In the genomic region with DNA sequence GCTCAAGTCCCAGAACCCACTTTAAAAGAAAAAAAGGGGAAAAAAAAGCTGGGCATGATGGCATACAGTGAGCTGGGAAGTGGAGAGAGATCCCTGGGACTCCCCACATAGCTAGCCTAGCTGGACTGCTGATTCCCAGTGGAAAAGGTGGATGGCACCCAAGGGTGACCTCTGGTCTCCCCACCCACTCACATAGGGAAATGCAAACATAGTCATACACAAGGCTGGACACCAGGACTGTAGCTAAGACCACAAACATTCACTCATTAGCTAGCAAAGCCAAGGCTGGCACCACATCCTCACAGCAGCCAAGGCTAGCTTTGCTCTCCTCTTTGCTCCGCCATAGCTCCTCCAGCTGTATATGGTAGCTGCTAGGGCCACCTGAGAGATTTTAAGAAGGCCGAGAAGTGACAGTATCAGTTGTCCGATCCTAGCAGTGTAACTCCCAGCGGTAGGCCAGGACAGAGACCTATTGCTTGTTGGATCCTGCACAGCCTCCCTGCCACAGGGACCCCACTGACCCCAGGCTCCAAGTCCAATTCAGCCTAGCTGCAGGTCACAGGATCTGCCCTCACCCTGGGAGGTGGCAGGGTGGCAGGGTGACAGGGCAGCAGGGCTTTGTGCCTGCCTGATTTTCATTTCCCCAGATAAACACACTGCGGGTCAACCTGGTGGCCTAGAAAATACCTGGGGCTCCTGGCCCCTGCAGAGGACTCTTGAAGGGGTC, we compare ENCODE assay signal across 23 mouse cellular contexts.
DNase-seq lines count a peak whose midpoint lies in the region; ATAC-seq lines count a peak whose summit lies in the region.
"Had no signal": no experiment of that assay in that cellular context is flagged by ENCODE, and none has a peak within 500 bp of the region (broad histone marks: within the 10 kb centered on the region; RNA-seq: fewer than 3 reads in every experiment).

No protein-coding gene starts in this region.

- H3K9me3 ChIP-seq in midbrain, embryonic 11.5 days (ENCODE audit: control insufficient read depth, low read length): no peaks in the 10 kb centered on the region
- no peaks in the 10 kb centered on the region for H3K9me3 ChIP-seq in midbrain, embryonic 14.5 days (ENCODE audit: control insufficient read depth, low read length)
- no peaks in the 10 kb centered on the region for H3K9me3 ChIP-seq in liver, embryonic 11.5 days (ENCODE audit: control insufficient read depth, low read length)
- H3K9me3 ChIP-seq in liver, embryonic 15.5 days (replicated peaks): no peaks in the 10 kb centered on the region
- H3K9me3 ChIP-seq in hindbrain, embryonic 16.5 days (ENCODE audit: control insufficient read depth, low read length): no peaks in the 10 kb centered on the region
- H3K9me3 ChIP-seq: forebrain, embryonic 15.5 days; intestine, embryonic 15.5 days; midbrain, embryonic 10.5 days; neural tube, embryonic 12.5 days had no signal

- DNase-seq in midbrain, embryonic 11.5 days (ENCODE audit: low spot score, missing footprints): peak; percentile 64
- DNase-seq in midbrain, embryonic 14.5 days: no peak
- no peak for DNase-seq in liver, embryonic 11.5 days (ENCODE audit: low spot score)
- no peak for DNase-seq in gastrocnemius, adult 18-20 months (ENCODE audit: low spot score)
- DNase-seq: adrenal gland, adult 8-10 months; B cell, adult 2 months; cerebellum, adult 8-10 months; gastrocnemius, adult 2 months; heart, postnatal 14 days; lung, embryonic 14.5 days; right cerebral cortex, adult 18-20 months; spleen, adult 18-20 months had no signal

- ATAC-seq in midbrain, embryonic 11.5 days (ENCODE audit: low FRiP score): no peak
- no peak for ATAC-seq in midbrain, embryonic 14.5 days (ENCODE audit: low FRiP score, low TSS enrichment)
- peak; percentile 47; the same call in 1 of the 2 replicates for ATAC-seq in liver, embryonic 11.5 days (replicated peaks; ENCODE audit: low FRiP score)
- peak; percentile 83 for ATAC-seq in liver, embryonic 15.5 days (ENCODE audit: insufficient read depth)
- ATAC-seq in hindbrain, embryonic 16.5 days: no peak
- ATAC-seq: forebrain, embryonic 15.5 days; hindbrain, postnatal 0 days; intestine, embryonic 15.5 days had no signal

- no peaks in the 10 kb centered on the region for H3K36me3 ChIP-seq in midbrain, embryonic 11.5 days (ENCODE audit: control insufficient read depth, insufficient read depth, low read length)
- H3K36me3 ChIP-seq in midbrain, embryonic 14.5 days (ENCODE audit: control insufficient read depth, insufficient read depth, low read length): no peaks in the 10 kb centered on the region
- H3K36me3 ChIP-seq in liver, embryonic 11.5 days (ENCODE audit: control insufficient read depth, insufficient read depth, low read length): no peaks in the 10 kb centered on the region
- H3K36me3 ChIP-seq in liver, embryonic 15.5 days (replicated peaks): no peaks in the 10 kb centered on the region
- no peaks in the 10 kb centered on the region for H3K36me3 ChIP-seq in hindbrain, embryonic 16.5 days (ENCODE audit: control insufficient read depth, insufficient read depth, low read length)
- H3K36me3 ChIP-seq: forebrain, embryonic 15.5 days; G1E; intestine, embryonic 15.5 days; limb, embryonic 13.5 days; midbrain, embryonic 10.5 days; neural tube, embryonic 12.5 days had no signal

- no peak overlapping the region for H3K4me3 ChIP-seq in midbrain, embryonic 11.5 days (ENCODE audit: low read depth, low read length)
- no peak overlapping the region for H3K4me3 ChIP-seq in midbrain, embryonic 14.5 days (replicated peaks; ENCODE audit: low read depth, low read length)
- H3K4me3 ChIP-seq in liver, embryonic 11.5 days (ENCODE audit: low read depth, low read length): no peak overlapping the region
- no peak overlapping the region for H3K4me3 ChIP-seq in liver, embryonic 15.5 days (replicated peaks)
- H3K4me3 ChIP-seq in hindbrain, embryonic 16.5 days (ENCODE audit: low read length): no peak overlapping the region
- H3K4me3 ChIP-seq: forebrain, embryonic 15.5 days; gastrocnemius, adult 2 months; intestine, embryonic 15.5 days; limb, embryonic 13.5 days; midbrain, embryonic 10.5 days; myocyte; neural tube, embryonic 12.5 days had no signal

- 68% methylated on average over 5 of the region's 5 CpGs for WGBS in midbrain, embryonic 11.5 days
- 82% methylated on average over 5 of the region's 5 CpGs for WGBS in midbrain, embryonic 14.5 days
- WGBS in liver, embryonic 11.5 days: 87% methylated on average over 5 of the region's 5 CpGs
- 66% methylated on average over 5 of the region's 5 CpGs for WGBS in liver, embryonic 15.5 days (ENCODE audit: insufficient replicate concordance)
- WGBS in hindbrain, embryonic 16.5 days: 84% methylated on average over 5 of the region's 5 CpGs

- H3K27me3 ChIP-seq in midbrain, embryonic 11.5 days (ENCODE audit: control insufficient read depth, insufficient read depth, low read length): no peaks in the 10 kb centered on the region
- no peaks in the 10 kb centered on the region for H3K27me3 ChIP-seq in midbrain, embryonic 14.5 days (ENCODE audit: control insufficient read depth, insufficient read depth, low read length)
- no peaks in the 10 kb centered on the region for H3K27me3 ChIP-seq in liver, embryonic 11.5 days (replicated peaks; ENCODE audit: control insufficient read depth, insufficient read depth, low read length)
- H3K27me3 ChIP-seq in liver, embryonic 15.5 days: no peaks in the 10 kb centered on the region
- no peaks in the 10 kb centered on the region for H3K27me3 ChIP-seq in hindbrain, embryonic 16.5 days (replicated peaks; ENCODE audit: control insufficient read depth, insufficient read depth, low read length)
- H3K27me3 ChIP-seq: CH12.LX; forebrain, embryonic 15.5 days; intestine, embryonic 15.5 days; limb, embryonic 13.5 days; neural tube, embryonic 12.5 days had no signal

- no peak overlapping the region for H3K27ac ChIP-seq in midbrain, embryonic 11.5 days (ENCODE audit: low read depth, low read length)
- H3K27ac ChIP-seq in midbrain, embryonic 14.5 days (replicated peaks; ENCODE audit: low read depth, low read length): no peak overlapping the region
- no peak overlapping the region for H3K27ac ChIP-seq in liver, embryonic 11.5 days (ENCODE audit: low read depth, low read length)
- H3K27ac ChIP-seq in liver, embryonic 15.5 days (replicated peaks): peak overlapping the region; percentile 45
- H3K27ac ChIP-seq in hindbrain, embryonic 16.5 days (ENCODE audit: low read depth, low read length): no peak overlapping the region
- H3K27ac ChIP-seq: forebrain, embryonic 15.5 days; gastrocnemius, adult 2 months; hindbrain, postnatal 0 days; intestine, embryonic 15.5 days; limb, embryonic 13.5 days; midbrain, embryonic 10.5 days; neural tube, embryonic 12.5 days had no signal

- H3K9ac ChIP-seq in midbrain, embryonic 11.5 days (ENCODE audit: low read length): no peak overlapping the region
- H3K9ac ChIP-seq in midbrain, embryonic 14.5 days (replicated peaks; ENCODE audit: low read length): no peak overlapping the region
- H3K9ac ChIP-seq in liver, embryonic 11.5 days (ENCODE audit: low read depth, low read length): no peak overlapping the region
- no peak overlapping the region for H3K9ac ChIP-seq in liver, embryonic 15.5 days
- no peak overlapping the region for H3K9ac ChIP-seq in hindbrain, embryonic 16.5 days (ENCODE audit: low read depth, low read length)
- H3K9ac ChIP-seq: forebrain, embryonic 15.5 days; intestine, embryonic 15.5 days; limb, embryonic 13.5 days; lung, embryonic 14.5 days; neural tube, embryonic 12.5 days had no signal

- no peak overlapping the region for H3K4me2 ChIP-seq in midbrain, embryonic 11.5 days
- H3K4me2 ChIP-seq in midbrain, embryonic 14.5 days (ENCODE audit: low read length): no peak overlapping the region
- no peak overlapping the region for H3K4me2 ChIP-seq in liver, embryonic 11.5 days
- H3K4me2 ChIP-seq in liver, embryonic 15.5 days: no peak overlapping the region
- H3K4me2 ChIP-seq in hindbrain, embryonic 16.5 days (ENCODE audit: low read length): no peak overlapping the region
- H3K4me2 ChIP-seq: forebrain, embryonic 15.5 days; intestine, embryonic 15.5 days; limb, embryonic 13.5 days; lung, embryonic 14.5 days; neural tube, embryonic 12.5 days had no signal

- H3K4me1 ChIP-seq in midbrain, embryonic 11.5 days (ENCODE audit: control insufficient read depth, insufficient read depth, low read length): no peaks in the 10 kb centered on the region
- no peaks in the 10 kb centered on the region for H3K4me1 ChIP-seq in midbrain, embryonic 14.5 days (ENCODE audit: control insufficient read depth, insufficient read depth, low read length)
- 0 out of 2 replicates have a peak, but pooled peaks cover 3% of the 10 kb centered on the region for H3K4me1 ChIP-seq in liver, embryonic 11.5 days (replicated peaks; ENCODE audit: control insufficient read depth, insufficient read depth, low read length)
- no peaks in the 10 kb centered on the region; the same call in 1 of the 2 replicates for H3K4me1 ChIP-seq in liver, embryonic 15.5 days (replicated peaks)
- no peaks in the 10 kb centered on the region for H3K4me1 ChIP-seq in hindbrain, embryonic 16.5 days (ENCODE audit: control insufficient read depth, insufficient read depth, low read depth, low read length)
- H3K4me1 ChIP-seq: forebrain, embryonic 15.5 days; intestine, embryonic 15.5 days; limb, embryonic 13.5 days; midbrain, embryonic 10.5 days; neural tube, embryonic 12.5 days had no signal

Comparison
In these comparisons a context has a peak if more than half of its experiments do, and no peak if none do; other contexts are left out.
1. ATAC-seq: peak in liver, embryonic 11.5 days (single experiment) and liver, embryonic 15.5 days (single experiment); none in midbrain, embryonic 11.5 days (single experiment), midbrain, embryonic 14.5 days (single experiment) and hindbrain, embryonic 16.5 days (single experiment).